Mouse (Mus musculus) limb, embryonic 14.5 days (tissue): ENCODE results near the gene 0610037L13Rik. TPM values are rescaled to one million over a fixed set of nuclear protein-coding genes. Genes with fewer than 3 reads are reported as not detected.

Experiments
- ATAC-seq: fragments of 200-750 bp; cut with Nextera tagmentation; 2 replicates; pipeline ENCODE4 v1.8.0; 2017; ENCODE audit warnings: low read depth, moderate number of reproducible peaks, moderate TSS enrichment; ENCODE audit not compliant: low FRiP score
- DNase-seq: peaks from one replicate; pipeline ENCODE4 v3.0.0-alpha.2; 2015; ENCODE audit warnings: low spot score
- H3K27ac ChIP-seq: fragments of 300-500 bp; sonication (generic); replicated peaks from 2 replicates; pipeline ENCODE4 v1.5.1; 2014; ENCODE audit warnings: low read depth, mild to moderate bottlenecking, low read length, moderate library complexity, mixed read lengths
- H3K27me3 ChIP-seq: fragments of 300-500 bp; sonication (generic); 2 replicates; pipeline ENCODE4 v1.6.1; 2014; ENCODE audit warnings: low read length, mixed read lengths; ENCODE audit not compliant: control insufficient read depth, insufficient read depth
- H3K36me3 ChIP-seq: fragments of 300-500 bp; sonication (generic); 2 replicates; pipeline ENCODE4 v1.6.1; 2014; ENCODE audit warnings: mild to moderate bottlenecking, low read length, moderate library complexity, mixed read lengths; ENCODE audit not compliant: control insufficient read depth, insufficient read depth
- H3K4me1 ChIP-seq: fragments of 300-500 bp; sonication (generic); 2 replicates; pipeline ENCODE4 v1.6.1; 2014; ENCODE audit warnings: antibody characterized with exemption, low read length, mixed read lengths; ENCODE audit not compliant: control insufficient read depth, insufficient read depth
- H3K4me2 ChIP-seq: fragments of 300-500 bp; sonication (generic); replicated peaks from 2 replicates; pipeline ENCODE4 v1.6.1; 2014; ENCODE audit warnings: low read depth, mild to moderate bottlenecking, low read length, moderate library complexity; ENCODE audit not compliant: severe bottlenecking
- H3K4me3 ChIP-seq: fragments of 300-500 bp; sonication (generic); replicated peaks from 2 replicates; pipeline ENCODE4 v1.5.1; 2014; ENCODE audit warnings: low read length
- H3K9ac ChIP-seq: fragments of 300-500 bp; sonication (generic); 2 replicates; pipeline ENCODE4 v1.6.1; 2014; ENCODE audit warnings: mild to moderate bottlenecking, low read depth, low read length, moderate library complexity; ENCODE audit not compliant: severe bottlenecking
- H3K9me3 ChIP-seq: fragments of 300-500 bp; sonication (generic); 2 replicates; pipeline ENCODE4 v1.6.1; 2016; ENCODE audit warnings: low read length; ENCODE audit not compliant: control insufficient read depth
- POLR2A ChIP-seq: fragments of 200-500 bp; IDR thresholded peaks from 2 replicates; pipeline ENCODE4 v1.8.0; 2012; ENCODE audit warnings: inconsistent platforms, mild to moderate bottlenecking, moderate library complexity, borderline replicate concordance; ENCODE audit not compliant: insufficient read depth, insufficient read length; ENCODE audit errors: extremely low read depth
- WGBS: fragments of 180-500 bp; shearing (Covaris S2); extraction: QIAGEN DNeasy Blood & Tissue Kit; methylation state at CpG from one replicate; pipeline ENCODE4 v1.1.7; 2014; 5-methylcytosine and 5-hydroxymethylcytosine counted together
- polyA plus RNA-seq, 2 experiments: library from polyadenylated mRNA; depleted of rRNA in 1 of 2; stranded (reverse) in 1 of 2; unstranded in 1 of 2; fragments of >200 nt; fragmentation: Nextera tagmentation in 1 of 2; extraction: Ambion mirVana in 1 of 2; gene quantifications; 2 replicates each; pipeline versions ENCODE4 v1.2.1 to v1.2.3; 2012 to 2014

0610037L13Rik gene
- polyA plus RNA-seq, 2 experiments = 159 to 189 TPM

DNA sequence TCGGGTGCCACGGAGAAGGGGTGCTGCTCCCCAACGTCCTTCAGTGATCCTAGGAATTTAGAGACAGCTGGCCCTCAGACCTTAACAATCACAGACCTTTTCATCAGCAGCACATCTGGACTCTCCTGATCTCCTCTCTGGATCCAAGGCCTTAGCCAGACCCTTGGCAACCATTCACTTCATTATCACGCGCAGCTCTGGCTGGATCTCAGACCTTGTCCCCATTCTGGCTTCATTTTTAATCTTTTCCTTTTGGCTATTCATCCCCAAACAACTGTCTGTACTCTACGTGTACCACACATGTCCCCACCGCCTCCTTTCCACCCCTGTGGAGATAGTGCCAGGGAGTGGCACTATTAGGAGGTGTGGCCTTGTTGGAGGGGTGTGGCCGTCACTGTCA, 43.6 kb downstream of the 0610037L13Rik start:
- H3K4me1 ChIP-seq = no peaks in the 10 kb centered on the region
- WGBS = 71% methylated on average over 8 of the region's 8 CpGs
- ATAC-seq (no peak), DNase-seq (no peak)
- H3K27ac ChIP-seq = no peak overlapping the region
- H3K9ac ChIP-seq = no peak overlapping the region
- no peak for TF ChIP-seq POLR2A
- H3K27me3 ChIP-seq = no peaks in the 10 kb centered on the region
- no peaks in the 10 kb centered on the region for H3K9me3 ChIP-seq
- H3K36me3 ChIP-seq = no peaks in the 10 kb centered on the region
- H3K4me3 ChIP-seq = no peak overlapping the region
- H3K4me2 ChIP-seq = no peak overlapping the region

DNA sequence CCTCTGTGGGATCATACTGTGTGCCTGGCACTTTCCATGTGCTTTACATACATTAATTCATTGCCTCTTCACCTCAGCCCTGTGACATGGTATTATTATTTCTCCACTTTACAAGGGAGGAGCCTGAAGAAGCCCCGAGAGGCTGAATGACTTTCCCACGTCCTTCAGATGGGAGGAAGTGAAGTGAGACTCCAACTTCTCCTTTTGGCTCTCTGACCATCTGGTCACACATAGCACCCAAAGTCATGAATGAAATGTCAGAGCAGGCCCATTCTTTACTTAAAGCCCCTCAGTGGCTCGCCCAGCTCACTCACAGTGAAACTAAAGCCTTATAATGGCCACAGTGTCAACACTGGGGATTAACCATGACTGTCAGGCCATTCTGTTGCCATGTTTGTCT, 45.6 kb downstream of the 0610037L13Rik start:
- H3K27me3 ChIP-seq = no peaks in the 10 kb centered on the region
- H3K9ac ChIP-seq = no peak overlapping the region
- H3K4me3 ChIP-seq = no peak overlapping the region
- H3K36me3 ChIP-seq = no peaks in the 10 kb centered on the region
- TF ChIP-seq POLR2A = no peak
- no peaks in the 10 kb centered on the region for H3K4me1 ChIP-seq
- no peak overlapping the region for H3K4me2 ChIP-seq
- H3K27ac ChIP-seq = no peak overlapping the region
- no peak for ATAC-seq
- WGBS = 48% methylated on average over 3 of the region's 3 CpGs
- DNase-seq = no peak
- no peaks in the 10 kb centered on the region for H3K9me3 ChIP-seq

DNA sequence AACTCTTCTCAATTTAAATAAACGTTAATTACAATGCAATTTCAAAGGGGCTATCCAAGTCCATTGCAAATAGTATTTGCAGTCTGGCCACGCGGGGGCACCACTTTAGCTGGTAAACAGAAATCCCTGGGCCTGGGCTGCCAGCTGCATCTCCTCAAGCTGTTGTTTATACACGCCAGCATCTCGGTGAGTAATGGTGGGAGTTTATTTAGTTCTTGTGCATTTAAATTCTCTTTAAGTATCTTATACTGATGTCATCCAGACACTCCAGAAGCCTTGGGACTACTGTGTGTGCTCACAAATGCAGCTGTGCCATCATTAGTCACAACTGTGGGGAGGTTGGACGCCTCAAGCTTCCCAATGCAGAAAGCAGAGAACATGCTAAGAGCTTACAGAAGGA, 47.7 kb downstream of the 0610037L13Rik start:
- Histone ChIP-seq H3K27ac (no peak overlapping the region), H3K4me3 (no peak overlapping the region), H3K4me1 (no peaks in the 10 kb centered on the region), H3K36me3 (no peaks in the 10 kb centered on the region), H3K9ac (no peak overlapping the region), H3K27me3 (no peaks in the 10 kb centered on the region), H3K9me3 (no peaks in the 10 kb centered on the region), H3K4me2 (no peak overlapping the region)
- DNase-seq (peak; percentile 64), ATAC-seq (peak; percentile 50; the same call in 1 of the 2 replicates)
- WGBS = 23% methylated on average over 6 of the region's 6 CpGs
- no peak for TF ChIP-seq POLR2A

DNA sequence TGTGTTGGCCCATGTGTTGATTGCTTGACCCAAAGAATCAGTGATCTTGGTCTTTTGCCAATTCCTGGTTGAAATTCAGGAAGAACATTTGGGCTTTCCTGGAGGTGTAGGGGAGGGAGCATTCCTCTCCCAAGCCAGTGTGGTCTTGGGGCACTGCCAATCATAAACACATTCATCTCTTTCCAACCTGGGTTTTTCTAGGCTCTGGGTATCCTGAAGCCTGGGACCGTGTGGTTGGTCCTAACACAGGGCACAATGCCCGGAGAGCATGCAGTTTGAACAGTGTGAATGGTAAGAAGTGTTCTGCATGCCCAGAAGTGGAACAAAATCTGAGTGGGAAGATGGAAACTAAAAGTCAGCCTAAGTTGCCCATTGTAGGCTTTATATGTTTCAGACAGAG, 48.5 kb downstream of the 0610037L13Rik start:
- H3K4me2 ChIP-seq = no peak overlapping the region
- H3K4me1 ChIP-seq = no peaks in the 10 kb centered on the region
- DNase-seq = no peak
- H3K4me3 ChIP-seq = no peak overlapping the region
- H3K27me3 ChIP-seq = no peaks in the 10 kb centered on the region
- 69% methylated on average over 2 of the region's 2 CpGs for WGBS
- no peak overlapping the region for H3K9ac ChIP-seq
- ATAC-seq = no peak
- H3K9me3 ChIP-seq = no peaks in the 10 kb centered on the region
- no peak for TF ChIP-seq POLR2A
- no peaks in the 10 kb centered on the region for H3K36me3 ChIP-seq
- no peak overlapping the region for H3K27ac ChIP-seq

DNA sequence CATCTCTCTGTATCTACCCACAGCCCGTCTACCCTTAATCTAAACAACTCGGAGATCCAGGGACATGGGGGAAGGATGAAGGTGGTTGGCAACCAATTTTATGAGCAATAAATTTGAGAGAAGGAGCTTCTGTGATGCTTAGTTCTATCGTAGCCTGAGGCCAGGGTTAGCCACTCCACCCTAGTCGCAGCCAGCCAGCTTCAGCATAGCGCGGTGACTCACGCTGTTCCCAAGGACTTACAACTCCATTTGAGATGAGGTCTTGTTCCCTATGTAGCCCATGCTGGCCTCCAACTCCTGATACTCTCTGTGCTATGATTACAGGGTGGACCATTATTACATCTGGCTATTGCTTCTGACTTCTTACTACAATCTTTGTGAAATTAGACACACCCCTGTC, 53.1 kb downstream of the 0610037L13Rik start:
- no peak overlapping the region for H3K4me3 ChIP-seq
- 71% methylated on average over 7 of the region's 7 CpGs for WGBS
- no peaks in the 10 kb centered on the region for H3K4me1 ChIP-seq

DNA sequence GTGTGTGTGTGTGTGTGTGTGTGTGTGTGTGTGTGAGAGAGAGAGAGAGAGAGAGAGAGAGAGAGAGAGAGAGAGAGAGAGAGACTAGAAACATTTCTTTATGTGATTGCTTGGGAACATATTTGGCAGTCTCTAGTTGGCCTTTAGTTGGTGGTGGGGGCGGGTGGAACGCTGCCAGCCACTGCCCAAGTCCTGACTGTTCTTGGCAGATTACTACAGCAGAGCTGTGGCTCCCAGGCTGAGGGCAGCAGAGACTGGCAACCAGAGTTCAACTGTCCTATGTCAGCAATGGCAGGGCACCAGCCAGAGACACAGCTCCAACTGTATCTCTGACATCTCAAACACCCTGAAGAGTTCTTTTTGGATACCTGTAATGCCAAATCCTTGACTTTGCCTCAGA, 54.5 kb downstream of the 0610037L13Rik start:
- no peak for DNase-seq
- H3K4me2 ChIP-seq = no peak overlapping the region
- no peaks in the 10 kb centered on the region for H3K9me3 ChIP-seq
- TF ChIP-seq POLR2A = no peak
- no peak overlapping the region for H3K27ac ChIP-seq
- no peaks in the 10 kb centered on the region for H3K4me1 ChIP-seq
- H3K36me3 ChIP-seq = no peaks in the 10 kb centered on the region
- no peak overlapping the region for H3K4me3 ChIP-seq
- 79% methylated on average over 2 of the region's 2 CpGs for WGBS
- ATAC-seq = no peak
- H3K27me3 ChIP-seq = no peaks in the 10 kb centered on the region
- H3K9ac ChIP-seq = no peak overlapping the region

More for the DNA sequence above, 53.1 kb downstream of the 0610037L13Rik start:
- no peak for ATAC-seq
- Histone ChIP-seq H3K36me3 (no peaks in the 10 kb centered on the region), H3K4me2 (no peak overlapping the region), H3K27me3 (no peaks in the 10 kb centered on the region), H3K9me3 (no peaks in the 10 kb centered on the region), H3K27ac (no peak overlapping the region), H3K9ac (no peak overlapping the region)
- no peak for DNase-seq
- no peak for TF ChIP-seq POLR2A

Other genes with a start within 250 kb of the 0610037L13Rik start
- gene Dmrtb1, start 205.6 kb upstream of the 0610037L13Rik start, polyA plus RNA-seq (2012; rRNA removed) = 0.15 and 0.23 TPM in 2 replicates
- 0.15 and 0.18 TPM in 2 replicates for gene Dmrtb1, start 205.6 kb upstream of the 0610037L13Rik start, polyA plus RNA-seq (2014; fragmentation: Nextera tagmentation; extraction: Ambion mirVana)
- gene Lrp8, start 87.6 kb upstream of the 0610037L13Rik start, polyA plus RNA-seq (2012; rRNA removed) = 10.5 and 15.7 TPM in 2 replicates
- gene Lrp8, start 87.6 kb upstream of the 0610037L13Rik start, polyA plus RNA-seq (2014; fragmentation: Nextera tagmentation; extraction: Ambion mirVana) = 3.2 and 4.1 TPM in 2 replicates
- gene Magoh, start 10.1 kb upstream of the 0610037L13Rik start, polyA plus RNA-seq (2012; rRNA removed) = 150 and 252 TPM in 2 replicates
- gene Magoh, start 10.1 kb upstream of the 0610037L13Rik start, polyA plus RNA-seq (2014; fragmentation: Nextera tagmentation; extraction: Ambion mirVana) = 186 and 199 TPM in 2 replicates
- 25.4 and 29.2 TPM in 2 replicates for gene Cpt2, start 33.8 kb downstream of the 0610037L13Rik start, polyA plus RNA-seq (2012; rRNA removed)
- gene Cpt2, start 33.8 kb downstream of the 0610037L13Rik start, polyA plus RNA-seq (2014; fragmentation: Nextera tagmentation; extraction: Ambion mirVana) = 27.5 and 32.7 TPM in 2 replicates
- gene Slc1a7, start 78.5 kb downstream of the 0610037L13Rik start, polyA plus RNA-seq (2012; rRNA removed) = 0.16 and 0.29 TPM in 2 replicates
- 0.07 TPM in 1 of 2 replicates, not detected in the other for gene Slc1a7, start 78.5 kb downstream of the 0610037L13Rik start, polyA plus RNA-seq (2014; fragmentation: Nextera tagmentation; extraction: Ambion mirVana)
- 23.0 and 27.9 TPM in 2 replicates for gene Podn, start 206.6 kb downstream of the 0610037L13Rik start, polyA plus RNA-seq (2012; rRNA removed)
- gene Podn, start 206.6 kb downstream of the 0610037L13Rik start, polyA plus RNA-seq (2014; fragmentation: Nextera tagmentation; extraction: Ambion mirVana) = 3.5 and 4.4 TPM in 2 replicates